Mouse (Mus musculus) liver, embryonic 14.5 days (tissue): ENCODE results near the gene Rab40b. TPM values are rescaled to one million over a fixed set of nuclear protein-coding genes. Genes with fewer than 3 reads are reported as not detected.
A peak's percentile ranks its signal among the peaks of the same experiment; 100 is the strongest.

Experiments
- ATAC-seq: fragments of 200-750 bp; cut with Nextera tagmentation; 2 replicates; pipeline ENCODE4 v1.8.0; 2017; ENCODE audit warnings: moderate number of reproducible peaks, mild to moderate bottlenecking, moderate library complexity; ENCODE audit not compliant: insufficient read depth
- DNase-seq, 3 experiments: peaks; one replicate each; pipeline ENCODE4 v3.0.0-alpha.2; 2012 to 2013; ENCODE audit warnings: low read depth in 3 of 3, low spot score in 3 of 3
- H3K27ac ChIP-seq: fragments of 300-500 bp; sonication (generic); 2 replicates; pipeline ENCODE4 v1.5.1; 2014; ENCODE audit warnings: moderate library complexity, mild to moderate bottlenecking, control low read depth, inconsistent platforms
- H3K27me3 ChIP-seq: fragments of 300-500 bp; sonication (generic); 2 replicates; pipeline ENCODE4 v1.6.1; 2014; ENCODE audit warnings: mild to moderate bottlenecking, low read length, moderate library complexity; ENCODE audit not compliant: control insufficient read depth, insufficient read depth
- H3K36me3 ChIP-seq: fragments of 300-500 bp; sonication (generic); replicated peaks from 2 replicates; pipeline ENCODE4 v1.6.1; 2014; ENCODE audit warnings: low read depth; ENCODE audit not compliant: control insufficient read depth, insufficient read depth
- H3K4me1 ChIP-seq, 2 experiments: fragments of 200-500 bp in 1 of 2; fragments of 300-500 bp in 1 of 2; sonication (generic) in 1 of 2; replicated peaks; 2 replicates each; pipeline ENCODE4 v1.6.1; 2012 to 2014; ENCODE audit warnings: antibody characterized with exemption in 1 of 2, inconsistent platforms in 1 of 2, low read length in 1 of 2; ENCODE audit not compliant: control insufficient read depth in 2 of 2, insufficient read depth in 2 of 2
- H3K4me2 ChIP-seq: fragments of 300-500 bp; sonication (generic); 2 replicates; pipeline ENCODE4 v1.6.1; 2014; ENCODE audit warnings: low read depth, mild to moderate bottlenecking, control low read depth, moderate library complexity
- H3K4me3 ChIP-seq, 2 experiments: fragments of 200-500 bp in 1 of 2; fragments of 300-500 bp in 1 of 2; sonication (generic) in 1 of 2; 2 replicates each; pipeline ENCODE4 v1.5.1; 2012 to 2014; ENCODE audit warnings: low read depth in 2 of 2, low read length in 2 of 2, mild to moderate bottlenecking in 2 of 2, control low read depth in 1 of 2, inconsistent platforms in 1 of 2, moderate library complexity in 1 of 2; ENCODE audit not compliant: insufficient read depth in 1 of 2
- H3K9ac ChIP-seq: fragments of 300-500 bp; sonication (generic); replicated peaks from 2 replicates; pipeline ENCODE4 v1.6.1; 2014; ENCODE audit warnings: mild to moderate bottlenecking, control low read depth, moderate library complexity
- H3K9me3 ChIP-seq: fragments of 300-500 bp; sonication (generic); 2 replicates; pipeline ENCODE4 v1.6.1; 2016; ENCODE audit warnings: low read length, mixed read lengths; ENCODE audit not compliant: control insufficient read depth
- CTCF ChIP-seq: IDR thresholded peaks from 2 replicates; pipeline ENCODE4 v1.5.1; 2016; ENCODE audit warnings: antibody characterized with exemption, low read depth, control low read depth
- EP300 ChIP-seq: IDR thresholded peaks from 2 replicates; pipeline ENCODE4 v1.6.1; 2016; ENCODE audit warnings: antibody characterized with exemption, low read depth
- WGBS: fragments of 180-500 bp; shearing (Covaris S2); extraction: QIAGEN DNeasy Blood & Tissue Kit; methylation state at CpG from one replicate; pipeline ENCODE4 v1.1.7; 2014; ENCODE audit not compliant: insufficient replicate concordance; 5-methylcytosine and 5-hydroxymethylcytosine counted together
- polyA plus RNA-seq, 2 experiments: library from polyadenylated mRNA; depleted of rRNA in 1 of 2; stranded (reverse) in 1 of 2; unstranded in 1 of 2; fragments of >200 nt; fragmentation: Nextera tagmentation in 1 of 2; extraction: Ambion mirVana in 1 of 2; gene quantifications; 2 replicates each; pipeline versions ENCODE4 v1.2.1 to v1.2.3; 2012 to 2014

Rab40b gene
- polyA plus RNA-seq (2012; rRNA removed) (0.14 and 0.30 TPM in 2 replicates), polyA plus RNA-seq (2014; fragmentation: Nextera tagmentation; extraction: Ambion mirVana) (0.21 and 0.55 TPM in 2 replicates)

DNA sequence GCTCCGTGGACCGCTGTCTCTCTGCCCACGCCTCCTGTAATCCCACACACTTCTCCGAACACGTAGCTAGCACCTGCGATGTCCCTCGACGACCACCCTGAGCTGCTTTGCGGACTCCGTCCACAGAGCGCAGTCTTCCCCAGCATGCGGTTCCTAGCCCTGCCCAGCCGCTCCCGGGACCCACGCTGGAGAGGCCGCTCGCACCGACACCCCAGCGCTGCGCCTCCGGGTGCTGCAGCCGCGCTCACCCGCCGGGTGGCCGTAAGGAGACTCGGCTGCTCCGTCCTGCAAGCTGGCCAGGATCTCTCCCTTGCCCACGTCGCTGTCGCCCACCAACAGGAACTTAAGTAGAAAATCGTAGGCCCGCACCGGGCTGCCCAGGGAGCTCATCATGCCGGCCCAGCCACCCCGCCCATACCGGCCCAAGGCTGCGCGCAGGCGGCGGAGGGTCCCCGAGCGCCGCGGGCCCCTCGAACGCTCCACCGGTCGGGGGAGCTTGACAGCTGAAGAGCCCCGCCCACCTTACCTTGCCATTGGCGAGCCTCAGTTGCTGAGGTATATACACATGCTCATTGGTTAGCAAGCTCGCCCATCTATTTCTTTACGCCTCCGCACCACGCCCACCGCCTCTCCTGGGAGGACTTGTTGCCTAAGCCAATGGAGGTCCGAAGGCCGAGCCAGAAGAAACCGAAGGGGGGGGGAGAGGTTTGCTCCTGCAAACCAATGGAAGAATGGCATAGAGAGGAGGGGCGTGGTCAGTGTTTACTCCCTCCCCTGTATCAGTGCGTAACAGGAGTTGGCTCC lies at the start of gene Rab40b:
Rab40b (minus strand) TSS at position 502 of the 804 bp plus-strand sequence.
- Histone ChIP-seq H3K36me3 (no peaks in the 10 kb centered on the region), H3K4me1 (peaks cover 2 to 6% of the 10 kb centered on the region in 2 experiments; a peak in 1 of 4 replicates), H3K4me3 (peak within 1 kb of the TSS; percentile 37 to 66), H3K9ac (peak within 1 kb of the TSS; percentile 58), H3K4me2 (peak within 1 kb of the TSS; percentile 91), H3K27ac (no peak within 1 kb of the TSS), H3K9me3 (no peaks in the 10 kb centered on the region), H3K27me3 (no peaks in the 10 kb centered on the region; the same call in 1 of the 2 replicates)
- 1% methylated on average over 61 of the region's 61 CpGs for WGBS
- TF ChIP-seq CTCF (peak; percentile 5; the same call in 1 of the 2 replicates), EP300 (no peak)
- DNase-seq = peak; percentile 74 to 94 (median 81)
- peak; percentile 99 for ATAC-seq

DNA sequence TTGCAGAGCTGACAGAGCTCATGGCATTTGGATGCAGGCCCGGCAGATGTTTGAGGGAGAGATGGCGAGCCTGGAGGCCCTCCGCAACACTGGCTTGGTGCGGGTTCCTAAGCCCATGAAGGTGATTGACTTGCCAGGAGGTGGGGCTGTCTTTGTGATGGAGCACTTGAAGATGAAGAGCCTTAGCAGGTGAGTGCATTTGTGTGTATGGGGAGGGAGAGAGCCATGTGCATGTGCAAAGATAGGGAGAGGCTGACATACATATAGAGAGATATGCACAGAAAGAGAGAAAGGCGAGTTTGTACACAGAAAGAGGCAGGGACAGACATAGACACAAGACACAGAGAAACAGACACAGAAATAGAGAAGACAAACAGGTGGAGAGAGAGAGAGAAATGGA lies 49.2 kb upstream of the Rab40b start:
- DNase-seq (peak in 1 of 3 experiments; percentile 48), ATAC-seq (no peak)
- Histone ChIP-seq H3K4me2 (peak overlapping the region; percentile 99), H3K4me3 (peak overlapping the region; percentile 65 to 93), H3K36me3 (peaks cover 45% of the 10 kb centered on the region), H3K4me1 (peaks cover 49 to 54% of the 10 kb centered on the region in 2 experiments), H3K9me3 (no peaks in the 10 kb centered on the region), H3K27ac (peak overlapping the region; percentile 100), H3K27me3 (no peaks in the 10 kb centered on the region), H3K9ac (peak overlapping the region; percentile 84)
- whole genome bisulfite sequencing = 59% methylated on average over 5 of the region's 5 CpGs
- TF ChIP-seq EP300 (peak; percentile 81), CTCF (peak; percentile 42)

DNA sequence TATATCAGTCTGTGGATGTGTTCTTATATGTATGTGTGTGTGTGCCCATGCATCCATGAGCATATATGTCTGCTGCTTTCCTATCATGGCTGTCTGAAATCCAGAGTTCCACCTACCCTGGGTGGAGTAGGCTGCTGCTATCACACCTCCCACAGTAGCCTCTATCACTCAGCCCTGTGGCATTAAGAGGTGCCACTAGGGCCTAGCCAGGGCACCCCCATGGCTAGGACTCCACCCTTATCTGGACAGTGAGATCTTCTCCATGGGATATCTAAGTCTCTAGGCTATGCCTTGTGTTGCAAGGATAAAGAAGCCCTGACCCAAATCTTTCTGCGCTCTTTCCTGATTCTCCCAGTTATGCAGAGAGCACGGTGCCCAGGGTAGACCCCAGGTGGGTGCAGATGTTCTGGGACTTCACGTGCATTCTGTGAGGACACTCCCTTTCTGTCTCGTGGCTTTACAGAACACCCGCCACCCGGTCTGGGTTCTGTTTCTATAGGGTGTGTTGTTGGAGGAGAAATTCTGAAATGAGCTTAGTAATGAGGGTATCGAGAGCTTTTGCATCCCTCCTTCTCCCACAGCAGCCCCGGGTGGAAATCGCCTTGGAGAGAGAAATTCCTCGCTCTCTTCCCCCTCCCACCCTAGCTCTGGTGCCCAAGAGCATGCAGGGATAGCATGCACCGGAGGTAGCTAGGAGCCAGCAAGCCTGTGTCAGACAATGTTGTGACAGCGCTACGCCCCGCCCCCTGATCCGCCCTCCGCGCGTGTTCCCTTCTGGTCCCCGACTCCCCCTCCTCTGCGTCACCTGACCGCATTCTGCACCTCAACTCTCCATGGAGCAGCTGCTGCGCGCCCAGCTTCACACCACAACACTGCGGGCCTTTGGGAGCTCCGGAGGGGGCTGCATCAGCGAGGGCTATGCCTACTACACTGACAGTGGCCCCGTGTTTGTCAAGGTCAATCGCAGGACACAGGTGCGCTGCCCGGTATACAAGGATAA lies 46.4 kb upstream of the Rab40b start, which contains the start of gene Fn3k:
Fn3k (plus strand) TSS at position 758 of the 1,000 bp plus-strand sequence.
- peak; percentile 86 to 90 (median 88) for DNase-seq
- Histone ChIP-seq H3K4me1 (peaks cover 47 to 54% of the 10 kb centered on the region in 2 experiments), H3K9ac (peak within 1 kb of the TSS; percentile 84)

DNA sequence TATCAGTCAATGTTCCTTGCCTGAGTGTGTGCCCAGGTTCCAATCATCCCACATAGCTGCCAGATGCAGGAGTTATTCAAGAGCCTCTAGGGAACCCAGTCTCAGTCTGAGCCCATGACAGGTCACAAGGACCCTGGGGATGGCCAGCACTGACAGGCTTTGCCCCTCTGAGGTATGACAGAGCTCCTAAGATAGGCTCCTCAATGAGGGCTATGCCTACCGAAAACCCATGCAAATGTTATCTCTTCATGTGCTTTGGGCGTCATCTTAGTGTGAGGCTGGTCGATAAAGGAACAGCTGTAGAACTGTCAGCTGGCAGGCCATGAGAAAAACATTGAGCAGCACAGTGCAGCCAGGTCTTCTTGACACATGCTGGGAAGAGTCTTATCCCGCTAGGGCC lies 45.3 kb upstream of the Rab40b start:
- Histone ChIP-seq H3K9ac (peak overlapping the region; percentile 84), H3K27me3 (no peaks in the 10 kb centered on the region), H3K4me2 (peak overlapping the region; percentile 99), H3K4me1 (peaks cover 38 to 45% of the 10 kb centered on the region in 2 experiments), H3K27ac (peak overlapping the region; percentile 100), H3K9me3 (no peaks in the 10 kb centered on the region), H3K36me3 (peaks cover 43% of the 10 kb centered on the region), H3K4me3 (peak overlapping the region; percentile 65 to 93; a peak in 3 of 4 replicates)
- peak; percentile 79 for ATAC-seq
- TF ChIP-seq CTCF (no peak), EP300 (peak; percentile 94)
- 20% methylated on average over 4 of the region's 4 CpGs for WGBS
- peak; percentile 88 to 90 (median 90) for DNase-seq

More for the DNA sequence above, 46.4 kb upstream of the Rab40b start, which contains the start of gene Fn3k:
- Histone ChIP-seq H3K4me3 (peak within 1 kb of the TSS; percentile 65 to 93), H3K9me3 (no peaks in the 10 kb centered on the region), H3K4me2 (peak within 1 kb of the TSS; percentile 99), H3K27me3 (no peaks in the 10 kb centered on the region), H3K36me3 (peaks cover 41% of the 10 kb centered on the region), H3K27ac (peak within 1 kb of the TSS; percentile 100)
- TF ChIP-seq EP300 (peak; percentile 92), CTCF (peak; percentile 64)
- peak; percentile 88 for ATAC-seq
- WGBS = 3% methylated on average over 30 of the region's 30 CpGs
